Mouse (Mus musculus) central nervous system, embryonic 11.5 days (tissue): ENCODE data around the gene Vma21. TPM values are rescaled to one million over a fixed set of nuclear protein-coding genes. Genes with fewer than 3 reads are reported as not detected.

Experiments used
- polyA plus RNA-seq: library from polyadenylated mRNA; depleted of rRNA; stranded (reverse); fragments of >200 nt; gene quantifications from 2 replicates; pipeline ENCODE4 v1.2.3, GENCODE M21; 2012; rRNA removed

Gene Vma21
- 7.1 and 15.4 TPM in 2 replicates for polyA plus RNA-seq

GRCm38 (mm10) chrX:71815631-71816345 is at the start of gene Vma21:
TSS of gene Vma21 (plus strand) at chrX:71815924.

Other genes starting within 250 kb of the Vma21 start
- gene Gpr50, start 152.3 kb upstream of the Vma21 start, polyA plus RNA-seq, result 1.0 and 2.7 TPM in 2 replicates
- 1.3 and 2.5 TPM in 2 replicates for gene Gm1141, start 105.1 kb downstream of the Vma21 start, polyA plus RNA-seq
- gene Prrg3, start 146.7 kb downstream of the Vma21 start, polyA plus RNA-seq, result 8.3 and 12.1 TPM in 2 replicates
- gene Fate1, start 157.1 kb downstream of the Vma21 start, polyA plus RNA-seq, result not detected in 2 replicates
- gene Cnga2, start 175.9 kb downstream of the Vma21 start, polyA plus RNA-seq, result 0.16 and 0.20 TPM in 2 replicates